Mouse (Mus musculus) MEL (cell line): ENCODE measurements around the gene Rps6ka1. TPM values are rescaled to one million over a fixed set of nuclear protein-coding genes. Genes with fewer than 3 reads are reported as not detected.

ENCODE experiments used
- DNase-seq: peaks from one replicate; pipeline ENCODE4 v3.0.0; 2011; ENCODE audit warnings: low read depth, low spot score
- H3K27ac ChIP-seq: 2 replicates; pipeline ENCODE4 v1.5.1; 2012; ENCODE audit warnings: low read depth, mild to moderate bottlenecking, control low read depth, low read length, moderate library complexity; ENCODE audit not compliant: control insufficient read depth
- H3K27me3 ChIP-seq, 2 experiments: fragments of 150-350 bp in 1 of 2; sonication (generic) in 1 of 2; 2 replicates each; pipeline ENCODE4 v1.6.1; 2012; ENCODE audit warnings: low read length in 2 of 2, mild to moderate bottlenecking in 2 of 2, improper control_type of control experiment in 1 of 2, moderate library complexity in 1 of 2; ENCODE audit not compliant: insufficient read depth in 2 of 2, control insufficient read depth in 1 of 2
- H3K36me3 ChIP-seq, 2 experiments: 2 replicates each; pipeline ENCODE4 v1.6.1; 2012 to 2014; ENCODE audit warnings: low read length in 2 of 2, improper control_type of control experiment in 1 of 2, inconsistent platforms in 1 of 2, mild to moderate bottlenecking in 1 of 2; ENCODE audit not compliant: insufficient read depth in 2 of 2, control insufficient read depth in 1 of 2
- H3K4me1 ChIP-seq, 2 experiments: fragments of 150-350 bp in 1 of 2; sonication (generic) in 1 of 2; 2 replicates each; pipeline ENCODE4 v1.6.1; 2012; ENCODE audit warnings: low read length in 2 of 2, improper control_type of control experiment in 1 of 2, mild to moderate bottlenecking in 1 of 2; ENCODE audit not compliant: insufficient read depth in 2 of 2, control insufficient read depth in 1 of 2
- H3K4me3 ChIP-seq, 2 experiments: fragments of 150-350 bp in 1 of 2; sonication (generic) in 1 of 2; 2 replicates each; pipeline ENCODE4 v1.5.1; 2012; ENCODE audit warnings: low read depth in 2 of 2, low read length in 2 of 2, mild to moderate bottlenecking in 2 of 2, moderate library complexity in 2 of 2, control low read depth in 1 of 2, improper control_type of control experiment in 1 of 2; ENCODE audit not compliant: control insufficient read depth in 1 of 2, insufficient read depth in 1 of 2
- H3K79me2 ChIP-seq: 2 replicates; pipeline ENCODE4 v1.6.1; 2012; ENCODE audit warnings: mild to moderate bottlenecking, low read length, moderate library complexity; ENCODE audit not compliant: control insufficient read depth, poor library complexity, insufficient read depth
- H3K9ac ChIP-seq: 2 replicates; pipeline ENCODE4 v1.6.1; 2012; ENCODE audit warnings: low read depth, mild to moderate bottlenecking, control low read depth, low read length, moderate library complexity; ENCODE audit not compliant: control insufficient read depth, poor library complexity, severe bottlenecking
- H3K9me3 ChIP-seq: fragments of 150-350 bp; sonication (generic); replicated peaks from 2 replicates; pipeline ENCODE4 v1.6.1; 2012; ENCODE audit warnings: mild to moderate bottlenecking, low read length, improper control_type of control experiment, moderate library complexity; ENCODE audit not compliant: insufficient read depth
- CHD1 ChIP-seq: IDR thresholded peaks from 2 replicates; pipeline ENCODE4 v1.6.1; 2012; ENCODE audit warnings: low read depth, mild to moderate bottlenecking, inconsistent platforms, low read length, improper control_type of control experiment
- CTCF ChIP-seq, 3 experiments: IDR thresholded peaks in 2 of 3; conservative IDR thresholded peaks in 1 of 3; 2 replicates each; pipeline ENCODE4 v1.5.1; 2011 to 2012; ENCODE audit warnings: low read length in 3 of 3, low read depth in 2 of 3, mild to moderate bottlenecking in 2 of 3, improper control_type of control experiment in 1 of 3, inconsistent platforms in 1 of 3, mixed read lengths in 1 of 3, moderate library complexity in 1 of 3; ENCODE audit not compliant: control insufficient read depth in 1 of 3, insufficient read depth in 1 of 3, poor library complexity in 1 of 3, severe bottlenecking in 1 of 3
- ELF1 ChIP-seq: IDR thresholded peaks from 2 replicates; pipeline ENCODE4 v1.6.1; 2014; ENCODE audit warnings: low read depth, mild to moderate bottlenecking, inconsistent platforms, low read length, improper control_type of control experiment, moderate library complexity
- ETS1 ChIP-seq: IDR thresholded peaks from 2 replicates; pipeline ENCODE4 v1.6.1; 2012; ENCODE audit warnings: low read depth, mild to moderate bottlenecking, inconsistent platforms, low read length, improper control_type of control experiment, moderate library complexity
- GATA1 ChIP-seq: IDR thresholded peaks from 2 replicates; pipeline ENCODE4 v1.6.1; 2011; ENCODE audit warnings: low read depth, low read length, improper control_type of control experiment
- KAT2A ChIP-seq: conservative IDR thresholded peaks from 2 replicates; pipeline ENCODE4 v1.6.1; 2012; ENCODE audit warnings: low read depth, low read length, improper control_type of control experiment, inconsistent platforms
- MAFK ChIP-seq: IDR thresholded peaks from 2 replicates; pipeline ENCODE4 v1.6.1; 2011; ENCODE audit warnings: low read depth, mild to moderate bottlenecking, low read length, improper control_type of control experiment, borderline replicate concordance
- MAZ ChIP-seq: IDR thresholded peaks from 2 replicates; pipeline ENCODE4 v1.6.1; 2012; ENCODE audit warnings: low read depth, mild to moderate bottlenecking, inconsistent platforms, low read length, improper control_type of control experiment
- MEF2A ChIP-seq: IDR thresholded peaks from 2 replicates; pipeline ENCODE4 v1.6.1; 2014; ENCODE audit warnings: low read depth, mild to moderate bottlenecking, inconsistent platforms, low read length, improper control_type of control experiment; ENCODE audit not compliant: poor library complexity, insufficient replicate concordance, severe bottlenecking; ENCODE audit errors: extremely low read depth
- MYB ChIP-seq: IDR thresholded peaks from 2 replicates; pipeline ENCODE4 v1.6.1; 2011; ENCODE audit warnings: mild to moderate bottlenecking, low read depth, low read length, improper control_type of control experiment
- NELFE ChIP-seq: IDR thresholded peaks from 2 replicates; pipeline ENCODE4 v1.6.1; 2011; ENCODE audit warnings: low read depth, low read length, improper control_type of control experiment
- POLR2A ChIP-seq, 2 experiments: IDR thresholded peaks; 2 replicates each; pipeline ENCODE4 v1.6.1; 2011 to 2012; ENCODE audit warnings: low read length in 2 of 2, mild to moderate bottlenecking in 2 of 2, control low read depth in 1 of 2, improper control_type of control experiment in 1 of 2, low read depth in 1 of 2, moderate library complexity in 1 of 2; ENCODE audit not compliant: control insufficient read depth in 1 of 2, insufficient read depth in 1 of 2, poor library complexity in 1 of 2
- RAD21 ChIP-seq: IDR thresholded peaks from 2 replicates; pipeline ENCODE4 v1.6.1; 2011; ENCODE audit warnings: mild to moderate bottlenecking, low read depth, low read length, improper control_type of control experiment
- TBP ChIP-seq: IDR thresholded peaks from 2 replicates; pipeline ENCODE4 v1.8.0; 2011; ENCODE audit warnings: low read depth, low read length, improper control_type of control experiment
- UBTF ChIP-seq: IDR thresholded peaks from 2 replicates; pipeline ENCODE4 v1.6.1; 2012; ENCODE audit warnings: low read depth, mild to moderate bottlenecking, inconsistent platforms, low read length, improper control_type of control experiment, moderate library complexity, borderline replicate concordance; ENCODE audit not compliant: insufficient read depth
- USF1 ChIP-seq: IDR thresholded peaks from 2 replicates; pipeline ENCODE4 v1.6.1; 2014; ENCODE audit warnings: low read depth, mild to moderate bottlenecking, inconsistent platforms, low read length, improper control_type of control experiment, moderate library complexity
- ZC3H11A ChIP-seq: IDR thresholded peaks from 2 replicates; pipeline ENCODE4 v1.6.1; 2012; ENCODE audit warnings: low read depth, mild to moderate bottlenecking, inconsistent platforms, low read length, improper control_type of control experiment
- ZMIZ1 ChIP-seq: IDR thresholded peaks from 2 replicates; pipeline ENCODE4 v1.6.1; 2012; ENCODE audit warnings: low read depth, mild to moderate bottlenecking, inconsistent platforms, low read length, improper control_type of control experiment, moderate library complexity
- ZNF384 ChIP-seq: IDR thresholded peaks from 2 replicates; pipeline ENCODE4 v1.6.1; 2012; ENCODE audit warnings: low read depth, mild to moderate bottlenecking, inconsistent platforms, low read length, improper control_type of control experiment
- polyA plus RNA-seq, 2 experiments: library from polyadenylated mRNA; stranded (reverse) in 1 of 2; unstranded in 1 of 2; fragments of >175 nt in 1 of 2; fragments of >200 nt in 1 of 2; gene quantifications; 2 replicates each; pipeline versions ENCODE4 v1.2.1 to v1.2.4; 2012; ENCODE audit warnings: low replicate concordance in 2 of 2, low read depth in 1 of 2; ENCODE audit not compliant: insufficient read length in 2 of 2, insufficient read depth in 1 of 2, missing spikeins in 1 of 2
- total RNA-seq: library from RNA; depleted of rRNA; stranded (reverse); fragments of 300-350 nt; gene quantifications from 2 replicates; pipeline ENCODE4 v1.2.3, GENCODE M21; 2012

Rps6ka1 gene
- total and polyA plus RNA-seq, 3 experiments = 45.3 to 68.9 TPM; not detected in 1

- DNase-seq = no peak
- Histone ChIP-seq H3K4me3 (no peak overlapping the region), H3K9ac (no peak overlapping the region), H3K9me3 (no peaks in the 10 kb centered on the region), H3K4me1 (no peaks in the 10 kb centered on the region), H3K36me3 (no peaks in the 10 kb centered on the region), H3K27ac (no peak overlapping the region), H3K79me2 (no peaks in the 10 kb centered on the region), H3K27me3 (no peaks in the 10 kb centered on the region; a peak in 2 of 4 replicates)
- TF ChIP-seq MAFK = no peak
- no peak for TF ChIP-seq MEF2A
- TF ChIP-seq ELF1 = no peak
- no peak for TF ChIP-seq ETS1
- no peak for TF ChIP-seq CHD1
- TF ChIP-seq ZC3H11A = no peak
- TF ChIP-seq GATA1 = no peak
- no peak for TF ChIP-seq UBTF
- no peak for TF ChIP-seq NELFE
- TF ChIP-seq USF1 = no peak
- TF ChIP-seq POLR2A (IDR thresholded peaks at IDR 0.05; ENCODE audit: control insufficient read depth in 1 of 2, insufficient read depth in 1 of 2, low read depth in 1 of 2, low read length in 2 of 2, poor library complexity in 1 of 2) = no peak
- TF ChIP-seq ZNF384 = no peak
Observed at GRCm38 (mm10) chr4:133899241-133899800, 11.7 kb upstream of the Rps6ka1 start.

GRCm38 (mm10) chr4:133898151-133898550, 10.6 kb upstream of the Rps6ka1 start:
- TF ChIP-seq MYB = no peak
- TF ChIP-seq MAZ = no peak
- no peak for TF ChIP-seq RAD21
- no peak for TF ChIP-seq POLR2A (IDR thresholded peaks at IDR 0.05; ENCODE audit: control insufficient read depth in 1 of 2, insufficient read depth in 1 of 2, low read depth in 1 of 2, low read length in 2 of 2, poor library complexity in 1 of 2)
- no peak for TF ChIP-seq CTCF (IDR thresholded peaks at IDR 0.05 in 2 of 3, conservative IDR thresholded peaks at IDR 0.05 in 1 of 3; ENCODE audit: control insufficient read depth in 1 of 3, insufficient read depth in 1 of 3, low read depth in 2 of 3, low read length in 3 of 3, poor library complexity in 1 of 3, severe bottlenecking in 1 of 3)
- TF ChIP-seq TBP = no peak
- no peak for TF ChIP-seq ZMIZ1
- TF ChIP-seq KAT2A = no peak
- TF ChIP-seq, all 39 proteins: peak for 0
- no peaks in the 10 kb centered on the region for H3K36me3 ChIP-seq
- no peaks in the 10 kb centered on the region for H3K4me1 ChIP-seq
- no peaks in the 10 kb centered on the region; a peak in 3 of 4 replicates for H3K27me3 ChIP-seq
- H3K9me3 ChIP-seq = no peaks in the 10 kb centered on the region
- no peaks in the 10 kb centered on the region for H3K79me2 ChIP-seq
- no peak for DNase-seq
- no peak overlapping the region for H3K9ac ChIP-seq
- H3K4me3 ChIP-seq = no peak overlapping the region
- H3K27ac ChIP-seq = no peak overlapping the region
